7 mouse cellular contexts compared by ENCODE assay signal in genomic region chr2:119594113-119594981, GRCm38 (mm10). TPM values are rescaled to one million over a fixed set of nuclear protein-coding genes. Genes with fewer than 3 reads are reported as not detected.
DNase-seq lines count a peak whose midpoint lies in the region; ATAC-seq lines count a peak whose summit lies in the region.

No protein-coding gene starts in this region.

- under 1% methylated on average over 61 of the region's 61 CpGs for WGBS in embryonic facial prominence, embryonic 11.5 days
- under 1% methylated on average over 61 of the region's 61 CpGs for WGBS in limb, embryonic 10.5 days
- under 1% methylated on average over 60 of the region's 61 CpGs for WGBS in midbrain, embryonic 13.5 days

- peak overlapping the region; percentile 54; the same call in 1 of the 2 replicates for H3K27ac ChIP-seq in embryonic facial prominence, embryonic 11.5 days (replicated peaks; ENCODE audit: low read depth, low read length)
- H3K27ac ChIP-seq in limb, embryonic 10.5 days, result peak overlapping the region; percentile 92
- H3K27ac ChIP-seq in midbrain, embryonic 13.5 days, result peak overlapping the region; percentile 85

- H3K4me1 ChIP-seq in embryonic facial prominence, embryonic 11.5 days (ENCODE audit: control insufficient read depth, insufficient read depth, low read length), result no peaks in the 10 kb centered on the region
- peaks cover 12% of the 10 kb centered on the region for H3K4me1 ChIP-seq in limb, embryonic 10.5 days
- H3K4me1 ChIP-seq in midbrain, embryonic 13.5 days (replicated peaks), result peaks cover 33% of the 10 kb centered on the region

- H3K9ac ChIP-seq in embryonic facial prominence, embryonic 11.5 days (replicated peaks; ENCODE audit: low read length), result peak overlapping the region; percentile 94
- H3K9ac ChIP-seq in midbrain, embryonic 13.5 days (replicated peaks), result peak overlapping the region; percentile 96

- peak; percentile 94 for ATAC-seq in embryonic facial prominence, embryonic 11.5 days (replicated peaks; ENCODE audit: insufficient number of reproducible peaks, low FRiP score, low TSS enrichment, low read depth)
- peak; percentile 98 for ATAC-seq in granulocyte monocyte progenitor cell, adult 5-6 weeks (replicated peaks; ENCODE audit: poor library complexity, severe bottlenecking)
- ATAC-seq in midbrain, embryonic 13.5 days, result peak; percentile 98

- H3K9me3 ChIP-seq in embryonic facial prominence, embryonic 11.5 days (replicated peaks; ENCODE audit: control insufficient read depth, low read length), result no peaks in the 10 kb centered on the region
- H3K9me3 ChIP-seq in limb, embryonic 10.5 days (replicated peaks), result no peaks in the 10 kb centered on the region
- H3K9me3 ChIP-seq in midbrain, embryonic 13.5 days, result no peaks in the 10 kb centered on the region

- H3K4me3 ChIP-seq in embryonic facial prominence, embryonic 11.5 days (ENCODE audit: low read depth, low read length), result peak overlapping the region; percentile 95
- peak overlapping the region; percentile 73 for H3K4me3 ChIP-seq in limb, embryonic 10.5 days
- H3K4me3 ChIP-seq in midbrain, embryonic 13.5 days (replicated peaks), result peak overlapping the region; percentile 98

- peak; percentile 98 for DNase-seq in adrenal gland, postnatal 14 days
- DNase-seq in embryonic facial prominence, embryonic 11.5 days (ENCODE audit: low spot score), result peak; percentile 98
- peak; percentile 96 for DNase-seq in kidney, adult 11 months
- peak; percentile 96 for DNase-seq in limb, embryonic 10.5 days (ENCODE audit: low spot score)
- DNase-seq in spleen, adult 12 weeks (ENCODE audit: low spot score), result peak; percentile 89

- H3K36me3 ChIP-seq in embryonic facial prominence, embryonic 11.5 days (replicated peaks; ENCODE audit: control insufficient read depth, insufficient read depth, low read depth, low read length), result peaks cover 4% of the 10 kb centered on the region
- H3K36me3 ChIP-seq in limb, embryonic 10.5 days, result peaks cover 37% of the 10 kb centered on the region
- peaks cover 35% of the 10 kb centered on the region for H3K36me3 ChIP-seq in midbrain, embryonic 13.5 days

- H3K27me3 ChIP-seq in embryonic facial prominence, embryonic 11.5 days (ENCODE audit: control insufficient read depth, insufficient read depth, low read length), result no peaks in the 10 kb centered on the region
- H3K27me3 ChIP-seq in limb, embryonic 10.5 days (ENCODE audit: low read depth, poor library complexity, severe bottlenecking), result no peaks in the 10 kb centered on the region
- H3K27me3 ChIP-seq in midbrain, embryonic 13.5 days, result no peaks in the 10 kb centered on the region

- H3K4me2 ChIP-seq in embryonic facial prominence, embryonic 11.5 days (ENCODE audit: low read depth, low read length), result peak overlapping the region; percentile 54
- H3K4me2 ChIP-seq in midbrain, embryonic 13.5 days (replicated peaks), result peak overlapping the region; percentile 73

RNA-seq across cellular contexts. Expression of gene Nusap1, which starts 23.8 kb away (rescaled TPM):
- total RNA-seq in adrenal gland, postnatal 14 days (2021), result 12.0 and 14.2 TPM in 2 replicates
- 104 and 114 TPM in 2 replicates for polyA plus RNA-seq in embryonic facial prominence, embryonic 11.5 days (2014; fragmentation: Nextera tagmentation; extraction: Ambion mirVana)
- 11.5 and 17.2 TPM in 2 replicates for total RNA-seq in granulocyte monocyte progenitor cell, adult 5-6 weeks (2014; fragmentation: Nextera tagmentation)
- 95.4 and 98.2 TPM in 2 replicates for total RNA-seq in granulocyte monocyte progenitor cell, adult 5-6 weeks (2017)
- 57.9 and 67.9 TPM in 2 replicates for polyA plus RNA-seq in limb, embryonic 10.5 days (2016; fragmentation: Nextera tagmentation; extraction: Ambion mirVana)
- polyA plus RNA-seq in midbrain, embryonic 13.5 days (2015; fragmentation: Nextera tagmentation; extraction: Ambion mirVana), result 35.7 and 36.4 TPM in 2 replicates

RNA-seq across cellular contexts. Expression of gene Oip5, which starts 23.9 kb away (rescaled TPM):
- total RNA-seq in adrenal gland, postnatal 14 days (2021), result 4.0 and 6.4 TPM in 2 replicates
- 32.1 and 36.0 TPM in 2 replicates for polyA plus RNA-seq in embryonic facial prominence, embryonic 11.5 days (2014; fragmentation: Nextera tagmentation; extraction: Ambion mirVana)
- 12.2 and 19.0 TPM in 2 replicates for total RNA-seq in granulocyte monocyte progenitor cell, adult 5-6 weeks (2014; fragmentation: Nextera tagmentation)
- total RNA-seq in granulocyte monocyte progenitor cell, adult 5-6 weeks (2017), result 17.7 and 19.9 TPM in 2 replicates
- polyA plus RNA-seq in limb, embryonic 10.5 days (2016; fragmentation: Nextera tagmentation; extraction: Ambion mirVana), result 35.4 and 38.7 TPM in 2 replicates
- 12.6 and 13.5 TPM in 2 replicates for polyA plus RNA-seq in midbrain, embryonic 13.5 days (2015; fragmentation: Nextera tagmentation; extraction: Ambion mirVana)

RNA-seq across cellular contexts. Expression of gene Chp1, which starts 46.9 kb away (rescaled TPM):
- 237 and 265 TPM in 2 replicates for total RNA-seq in adrenal gland, postnatal 14 days (2021)
- 73.6 and 74.4 TPM in 2 replicates for polyA plus RNA-seq in embryonic facial prominence, embryonic 11.5 days (2014; fragmentation: Nextera tagmentation; extraction: Ambion mirVana)
- 53.9 and 55.8 TPM in 2 replicates for total RNA-seq in granulocyte monocyte progenitor cell, adult 5-6 weeks (2014; fragmentation: Nextera tagmentation)
- 46.9 and 53.5 TPM in 2 replicates for total RNA-seq in granulocyte monocyte progenitor cell, adult 5-6 weeks (2017)
- 46.9 and 57.3 TPM in 2 replicates for polyA plus RNA-seq in limb, embryonic 10.5 days (2016; fragmentation: Nextera tagmentation; extraction: Ambion mirVana)
- 61.2 and 63.4 TPM in 2 replicates for polyA plus RNA-seq in midbrain, embryonic 13.5 days (2015; fragmentation: Nextera tagmentation; extraction: Ambion mirVana)

RNA-seq across cellular contexts. Expression of gene Exd1, which starts 46.9 kb away (rescaled TPM):
- total RNA-seq in adrenal gland, postnatal 14 days (2021), result 0.98 and 1.4 TPM in 2 replicates
- polyA plus RNA-seq in embryonic facial prominence, embryonic 11.5 days (2014; fragmentation: Nextera tagmentation; extraction: Ambion mirVana), result 0.40 and 0.48 TPM in 2 replicates
- total RNA-seq in granulocyte monocyte progenitor cell, adult 5-6 weeks (2014; fragmentation: Nextera tagmentation), result 0.13 TPM in 1 of 2 replicates, not detected in the other
- 0.31 TPM in 1 of 2 replicates, not detected in the other for total RNA-seq in granulocyte monocyte progenitor cell, adult 5-6 weeks (2017)
- polyA plus RNA-seq in limb, embryonic 10.5 days (2016; fragmentation: Nextera tagmentation; extraction: Ambion mirVana), result 0.44 and 0.67 TPM in 2 replicates
- polyA plus RNA-seq in midbrain, embryonic 13.5 days (2015; fragmentation: Nextera tagmentation; extraction: Ambion mirVana), result 0.42 and 0.44 TPM in 2 replicates

Comparison
In these comparisons a context has a peak if more than half of its experiments do, and no peak if none do; other contexts are left out.
1. Peak in every context shown above with its lines: DNase-seq, ATAC-seq, H3K4me3 ChIP-seq and H3K27ac ChIP-seq.